Mouse (Mus musculus) ES-CJ7 (cell line): ENCODE data around the gene Clasp1.
A peak's percentile ranks its signal among the peaks of the same experiment; 100 is the strongest.

Experiments used
- DNase-seq: peaks from one replicate; pipeline ENCODE4 v3.0.0; 2011; ENCODE audit warnings: low read depth, low spot score

The Clasp1 gene

DNA sequence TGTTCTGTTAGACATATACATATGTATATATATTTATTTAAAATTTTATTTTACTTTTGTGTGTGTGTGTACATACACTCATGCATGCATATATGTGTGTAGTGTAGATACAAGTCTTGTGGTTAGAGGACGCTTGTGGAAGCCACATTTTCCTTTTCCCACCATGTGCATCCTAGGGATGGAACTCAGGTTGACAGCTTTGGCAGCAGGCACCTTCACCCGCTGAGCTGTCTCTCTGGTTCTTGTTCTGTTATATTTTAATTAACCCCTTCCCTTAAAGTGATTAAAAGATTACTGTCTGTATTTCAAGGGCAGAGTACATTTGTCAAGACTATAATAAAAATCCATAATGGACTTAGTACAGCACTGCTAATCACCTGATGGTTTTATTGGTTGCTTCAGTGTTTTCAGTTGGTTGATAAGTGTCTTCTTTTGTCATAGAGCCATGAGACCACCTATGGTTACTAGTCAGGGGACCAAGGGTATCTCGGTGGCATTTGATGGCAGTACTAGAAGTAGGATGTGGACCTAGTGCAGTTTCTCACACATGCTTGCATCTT lies 62.1 kb downstream of the Clasp1 start:
- DNase-seq, result no peak

GRCm38 (mm10) chr1:118453577-118453976 lies 64.7 kb downstream of the Clasp1 start:
- no peak for DNase-seq

- no peak for DNase-seq
These were observed 66.0 kb downstream of the Clasp1 start for GRCm38 (mm10) chr1:118454817-118455216.

- DNase-seq, result no peak
These were observed 68.5 kb downstream of the Clasp1 start for GRCm38 (mm10) chr1:118457256-118457882.

GRCm38 (mm10) chr1:118457883-118458259 lies 69.0 kb downstream of the Clasp1 start:
- DNase-seq, result no peak

GRCm38 (mm10) chr1:118458279-118458678 lies 69.4 kb downstream of the Clasp1 start:
- no peak for DNase-seq

- DNase-seq, result peak; percentile 100
These were observed 70.4 kb downstream of the Clasp1 start for GRCm38 (mm10) chr1:118458963-118459920.

DNA sequence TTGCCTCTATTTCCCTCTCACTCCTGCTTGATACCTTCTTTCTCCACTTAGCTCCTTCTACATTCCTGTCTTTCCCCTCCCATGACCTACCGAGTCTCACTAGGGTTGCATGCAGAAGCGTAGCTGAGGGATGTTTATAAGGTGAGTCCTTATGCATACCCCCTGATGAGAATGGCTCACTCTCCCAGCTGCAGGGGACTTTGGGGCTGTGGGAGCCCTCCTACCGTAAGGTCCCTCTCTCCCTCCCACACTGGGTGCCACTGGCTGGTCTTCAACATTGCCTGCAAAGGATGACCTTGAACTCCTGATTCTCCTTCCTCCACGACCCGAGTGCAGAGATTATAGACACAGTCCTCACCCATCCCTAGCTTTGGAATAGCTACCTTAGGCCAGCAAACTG lies 71.9 kb downstream of the Clasp1 start:
- DNase-seq, result no peak

- DNase-seq, result peak; percentile 70
These were observed 77.2 kb downstream of the Clasp1 start for GRCm38 (mm10) chr1:118466041-118466440.

DNA sequence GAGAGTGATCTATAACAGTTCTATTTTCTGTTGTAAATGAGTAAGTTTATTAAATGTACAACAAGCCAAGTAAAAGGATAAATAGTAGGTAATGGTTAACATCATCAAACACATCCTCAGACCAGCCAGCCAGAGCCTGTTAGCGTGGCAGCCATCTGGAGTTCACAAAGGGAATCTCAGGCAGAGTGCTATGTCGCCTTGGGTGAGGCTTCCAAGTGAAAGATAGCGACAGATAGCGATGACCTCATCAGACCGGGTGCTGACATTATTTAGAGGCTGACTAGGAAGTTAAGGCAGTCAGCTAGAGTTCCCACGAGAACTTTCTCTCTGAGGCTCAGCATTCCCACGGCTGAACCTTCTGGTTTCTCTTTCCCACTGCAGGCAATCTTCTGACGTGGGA lies 83.5 kb downstream of the Clasp1 start:
- peak; percentile 32 for DNase-seq

GRCm38 (mm10) chr1:118476919-118477318 lies 88.1 kb downstream of the Clasp1 start:
- DNase-seq, result peak; percentile 71

DNA sequence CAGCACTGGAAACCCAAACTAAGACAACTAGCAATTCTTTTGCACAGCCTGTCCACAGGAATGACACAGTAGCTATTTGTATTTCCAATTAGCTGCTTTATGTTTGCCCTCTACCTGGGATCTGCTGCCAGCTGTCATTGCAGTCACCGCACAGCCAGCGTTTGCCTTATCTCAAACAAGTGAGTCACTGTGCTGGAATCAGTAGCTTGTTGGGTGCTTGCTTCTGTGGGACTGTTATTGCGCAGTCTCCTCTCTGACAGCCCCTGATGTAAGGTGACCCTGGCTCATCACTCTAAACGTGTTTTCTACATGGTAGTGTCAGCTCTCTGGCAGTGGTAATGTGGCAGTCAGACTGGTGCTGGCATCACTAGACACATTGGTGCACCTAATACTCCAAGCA lies 90.4 kb downstream of the Clasp1 start:
- DNase-seq, result no peak

- DNase-seq, result no peak
These were observed 91.9 kb downstream of the Clasp1 start for GRCm38 (mm10) chr1:118480484-118481364.

GRCm38 (mm10) chr1:118481365-118481702 lies 92.5 kb downstream of the Clasp1 start:
- peak; percentile 47 for DNase-seq

GRCm38 (mm10) chr1:118481703-118482102 lies 92.8 kb downstream of the Clasp1 start:
- no peak for DNase-seq

DNA sequence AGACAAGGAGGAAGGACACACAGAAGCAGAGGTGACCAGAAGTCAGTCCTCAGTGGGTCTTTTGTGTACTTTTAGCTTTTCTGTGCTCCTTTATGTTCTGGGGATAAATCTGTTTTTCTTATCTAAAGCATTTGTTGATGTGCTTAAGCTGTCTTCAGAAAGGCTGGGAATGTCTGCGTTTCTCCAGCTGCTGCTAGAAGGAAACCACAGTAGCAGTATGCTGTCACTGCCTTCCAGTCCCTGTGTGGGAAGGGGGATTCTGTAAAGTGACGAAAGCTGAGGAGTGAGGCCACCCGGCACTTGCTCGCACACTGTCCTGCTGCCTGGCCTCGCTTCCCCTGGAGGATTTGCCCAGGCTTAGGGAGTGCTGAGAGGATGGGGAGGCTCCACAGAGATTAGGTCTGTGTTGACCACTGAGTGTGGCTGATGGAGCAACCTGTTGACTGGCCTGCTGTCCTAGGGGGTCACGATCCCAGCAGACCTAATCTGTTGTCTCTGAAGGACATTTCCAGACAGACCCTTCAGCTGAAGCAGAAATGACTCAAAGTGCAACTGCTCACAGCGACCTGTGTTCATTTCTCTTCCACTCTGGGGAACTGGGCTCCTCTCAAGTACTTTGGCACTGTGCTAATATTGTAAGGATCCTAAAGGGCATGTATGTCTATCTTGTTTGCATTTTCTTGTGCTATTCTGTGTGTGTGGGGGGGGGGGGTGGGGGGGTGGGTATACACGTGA lies 93.6 kb downstream of the Clasp1 start:
- DNase-seq, result no peak

GRCm38 (mm10) chr1:118483504-118484096 lies 94.7 kb downstream of the Clasp1 start:
- no peak for DNase-seq

DNA sequence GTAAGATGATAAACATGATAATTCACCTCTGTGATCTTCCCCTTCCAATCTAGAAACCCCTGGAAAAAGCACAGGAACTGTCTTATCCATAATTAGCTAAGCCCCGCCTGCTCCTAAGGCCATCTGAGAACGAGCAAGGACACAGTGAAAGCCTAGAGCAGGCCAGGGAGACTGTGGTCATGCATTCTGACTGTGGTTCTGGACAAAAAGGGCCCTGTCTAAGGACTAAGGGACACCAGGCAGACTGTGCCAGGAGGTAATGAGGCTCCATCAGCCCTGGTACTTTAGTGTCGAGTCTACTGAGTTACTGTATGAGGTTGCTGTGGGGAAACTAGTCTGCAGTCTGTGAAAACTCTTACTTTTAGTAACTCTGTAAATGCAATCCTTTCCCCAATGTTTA lies 96.7 kb downstream of the Clasp1 start:
- DNase-seq, result no peak

DNA sequence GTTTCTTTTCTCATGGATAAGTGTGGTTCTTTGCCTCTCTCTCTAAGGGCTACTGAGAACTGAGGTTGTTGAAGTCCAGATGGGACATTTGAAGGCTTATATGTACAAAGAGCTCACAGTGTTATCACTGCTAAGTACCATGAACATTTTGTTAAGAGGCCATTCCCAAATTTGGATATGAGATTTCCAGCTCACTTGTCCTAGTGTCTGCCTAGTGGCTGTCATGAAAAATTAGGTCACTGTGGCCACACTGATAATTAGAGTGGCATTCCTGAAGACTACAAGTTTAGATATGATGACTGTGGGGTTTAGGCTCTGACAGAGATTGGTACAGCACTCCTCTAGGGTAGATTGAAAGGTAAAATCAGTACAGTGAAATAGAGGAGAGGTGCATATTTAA lies 97.2 kb downstream of the Clasp1 start:
- DNase-seq, result no peak

DNA sequence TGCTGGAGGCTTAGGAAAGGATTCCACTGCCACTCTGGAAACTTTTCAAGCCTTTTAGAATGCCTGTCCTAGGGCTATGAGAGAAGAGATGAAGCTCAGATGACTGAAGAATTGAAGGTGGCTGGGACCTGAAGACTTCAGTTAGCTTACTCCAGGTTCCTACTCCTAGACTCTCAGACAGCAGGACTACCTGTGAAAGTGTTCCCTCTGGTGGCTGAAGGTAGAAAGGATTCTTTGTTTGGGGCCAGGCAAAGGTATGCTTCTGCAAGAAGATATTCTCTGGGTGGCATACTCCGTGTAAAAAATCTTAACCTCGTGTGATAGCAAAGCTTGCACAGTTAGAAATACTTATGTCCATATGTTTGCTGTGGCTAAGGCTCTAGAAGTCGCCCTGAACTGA lies 104.0 kb downstream of the Clasp1 start:
- DNase-seq, result peak; percentile 38

- DNase-seq, result no peak
These were observed 105.7 kb downstream of the Clasp1 start for GRCm38 (mm10) chr1:118494551-118494950.
